Comparison of ENCODE assay signal across 19 mouse cellular contexts in genomic region chr5:132445213-132445954, GRCm38 (mm10).
"Had no signal": no experiment of that assay in that cellular context is flagged by ENCODE, and none has a peak within 500 bp of the region (broad histone marks: within the 10 kb centered on the region; RNA-seq: fewer than 3 reads in every experiment).

No protein-coding gene starts in this region.

- DNase-seq: kidney, adult 8-10 months; kidney, postnatal 10 days; kidney, postnatal 36 days; left cerebral cortex, postnatal 4 days; liver, postnatal 0 days; lung, embryonic 14.5 days; thymus, adult 18-20 months; thymus, postnatal 36 days had no signal

- H3K9ac ChIP-seq: kidney, embryonic 15.5 days; limb, embryonic 12.5 days; limb, embryonic 15.5 days; liver, embryonic 14.5 days; liver, postnatal 0 days; lung, embryonic 14.5 days; midbrain, embryonic 12.5 days; midbrain, embryonic 15.5 days; neural tube, embryonic 12.5 days; neural tube, embryonic 15.5 days had no signal

- ATAC-seq: liver, postnatal 0 days; lung, postnatal 0 days; midbrain, embryonic 15.5 days had no signal

- H3K27me3 ChIP-seq: kidney, embryonic 15.5 days; limb, embryonic 12.5 days; limb, embryonic 15.5 days; midbrain, embryonic 12.5 days; midbrain, embryonic 15.5 days; neural tube, embryonic 12.5 days; neural tube, embryonic 15.5 days had no signal

- H3K9me3 ChIP-seq: kidney, embryonic 15.5 days; limb, embryonic 12.5 days; limb, embryonic 15.5 days; midbrain, embryonic 12.5 days; midbrain, embryonic 15.5 days; neural tube, embryonic 12.5 days; neural tube, embryonic 15.5 days had no signal

- H3K4me1 ChIP-seq: limb, embryonic 15.5 days had no signal

- H3K4me3 ChIP-seq: kidney, embryonic 15.5 days; limb, embryonic 12.5 days; limb, embryonic 15.5 days; midbrain, embryonic 12.5 days; midbrain, embryonic 15.5 days; neural tube, embryonic 12.5 days; neural tube, embryonic 15.5 days had no signal

- H3K36me3 ChIP-seq: kidney, embryonic 15.5 days; limb, embryonic 12.5 days; limb, embryonic 15.5 days; midbrain, embryonic 12.5 days; midbrain, embryonic 15.5 days; neural tube, embryonic 12.5 days; neural tube, embryonic 15.5 days had no signal

- H3K27ac ChIP-seq: kidney, embryonic 15.5 days; limb, embryonic 12.5 days; limb, embryonic 15.5 days; liver, embryonic 14.5 days; macrophage; midbrain, embryonic 12.5 days; midbrain, embryonic 15.5 days; neural tube, embryonic 12.5 days; neural tube, embryonic 15.5 days had no signal

- H3K4me2 ChIP-seq: kidney, embryonic 15.5 days; limb, embryonic 12.5 days; limb, embryonic 15.5 days; liver, embryonic 11.5 days; lung, embryonic 14.5 days; midbrain, embryonic 12.5 days; midbrain, embryonic 15.5 days; neural tube, embryonic 12.5 days; neural tube, embryonic 15.5 days had no signal
